Mouse (Mus musculus) spleen, adult 2 months (tissue): ENCODE data around the gene Mfsd4a.

Experiments
- CTCF ChIP-seq: fragments of 200-500 bp; IDR thresholded peaks from 2 replicates; pipeline ENCODE4 v1.5.1; 2011; ENCODE audit warnings: mild to moderate bottlenecking, inconsistent platforms; ENCODE audit not compliant: insufficient read depth, insufficient read length, insufficient replicate concordance; ENCODE audit errors: extremely low read depth
- POLR2A ChIP-seq: fragments of 200-500 bp; IDR thresholded peaks from 2 replicates; pipeline ENCODE4 v1.6.1; 2011; ENCODE audit warnings: low read depth, low read length, inconsistent platforms

DNA sequence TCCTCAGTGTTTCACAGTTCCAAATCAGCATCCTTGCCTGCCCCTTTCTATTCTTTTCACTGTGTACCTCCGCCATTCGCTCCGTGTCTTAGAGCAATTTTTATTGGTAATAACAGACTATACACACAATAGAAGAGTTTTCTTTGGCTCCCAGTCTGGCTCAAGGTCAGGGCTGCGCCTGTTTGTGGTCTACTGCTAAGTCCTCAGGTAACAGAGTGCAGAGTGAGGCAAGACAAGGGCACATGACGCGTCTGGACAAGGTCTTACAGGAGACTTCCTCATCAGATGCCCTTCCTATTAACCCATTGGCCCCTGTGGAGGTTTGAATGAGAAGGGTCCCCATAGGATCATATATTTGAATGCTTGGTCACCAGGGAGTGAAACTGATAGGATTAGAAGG, 21.9 kb upstream of the Mfsd4a start:
- TF ChIP-seq POLR2A: no peak
- no peak for TF ChIP-seq CTCF
